27 mouse cellular contexts compared by ENCODE assay signal in genomic region chr6:92649063-92649462, GRCm38 (mm10). TPM values are rescaled to one million over a fixed set of nuclear protein-coding genes. Genes with fewer than 3 reads are reported as not detected.
A peak's percentile ranks its signal among the peaks of the same experiment; 100 is the strongest.
DNase-seq lines count a peak whose midpoint lies in the region; ATAC-seq and TF ChIP-seq lines count a peak whose summit lies in the region.
"Had no signal": no experiment of that assay in that cellular context is flagged by ENCODE, and none has a peak within 500 bp of the region (broad histone marks: within the 10 kb centered on the region; RNA-seq: fewer than 3 reads in every experiment).

No protein-coding gene starts in this region.

- H3K36me3 ChIP-seq in hindbrain, embryonic 12.5 days: no peaks in the 10 kb centered on the region
- no peaks in the 10 kb centered on the region for H3K36me3 ChIP-seq in hindbrain, embryonic 16.5 days (ENCODE audit: control insufficient read depth, insufficient read depth, low read length)
- no peaks in the 10 kb centered on the region for H3K36me3 ChIP-seq in midbrain, embryonic 15.5 days (replicated peaks)
- H3K36me3 ChIP-seq in midbrain, embryonic 14.5 days (ENCODE audit: control insufficient read depth, insufficient read depth, low read length): no peaks in the 10 kb centered on the region
- H3K36me3 ChIP-seq in embryonic facial prominence, embryonic 12.5 days: no peaks in the 10 kb centered on the region
- no peaks in the 10 kb centered on the region for H3K36me3 ChIP-seq in forebrain, postnatal 0 days (ENCODE audit: insufficient read depth)
- H3K36me3 ChIP-seq: forebrain, embryonic 10.5 days; forebrain, embryonic 15.5 days; hindbrain, embryonic 15.5 days; intestine, embryonic 15.5 days; limb, embryonic 12.5 days; liver, embryonic 15.5 days; neural tube, embryonic 12.5 days had no signal

- H3K4me3 ChIP-seq in hindbrain, embryonic 12.5 days: no peak overlapping the region
- H3K4me3 ChIP-seq in hindbrain, embryonic 16.5 days (ENCODE audit: low read length): no peak overlapping the region
- no peak overlapping the region for H3K4me3 ChIP-seq in midbrain, embryonic 15.5 days
- H3K4me3 ChIP-seq in midbrain, embryonic 14.5 days (replicated peaks; ENCODE audit: low read depth, low read length): no peak overlapping the region
- H3K4me3 ChIP-seq in embryonic facial prominence, embryonic 12.5 days: no peak overlapping the region
- no peak overlapping the region for H3K4me3 ChIP-seq in forebrain, postnatal 0 days (ENCODE audit: low read depth, low read length)
- H3K4me3 ChIP-seq: forebrain, embryonic 10.5 days; forebrain, embryonic 15.5 days; hindbrain, embryonic 15.5 days; intestine, embryonic 15.5 days; limb, embryonic 12.5 days; liver, embryonic 15.5 days; neural tube, embryonic 12.5 days had no signal

- no peak for TF ChIP-seq CTCF in forebrain, postnatal 0 days (IDR thresholded peaks at IDR 0.05; ENCODE audit: low read depth)

- H3K27me3 ChIP-seq in hindbrain, embryonic 12.5 days: no peaks in the 10 kb centered on the region
- no peaks in the 10 kb centered on the region for H3K27me3 ChIP-seq in hindbrain, embryonic 16.5 days (replicated peaks; ENCODE audit: control insufficient read depth, insufficient read depth, low read length)
- no peaks in the 10 kb centered on the region for H3K27me3 ChIP-seq in midbrain, embryonic 15.5 days (replicated peaks)
- no peaks in the 10 kb centered on the region for H3K27me3 ChIP-seq in midbrain, embryonic 14.5 days (ENCODE audit: control insufficient read depth, insufficient read depth, low read length)
- H3K27me3 ChIP-seq in embryonic facial prominence, embryonic 12.5 days: no peaks in the 10 kb centered on the region
- H3K27me3 ChIP-seq in forebrain, postnatal 0 days (ENCODE audit: insufficient read depth, low read length): no peaks in the 10 kb centered on the region
- H3K27me3 ChIP-seq: forebrain, embryonic 15.5 days; hindbrain, embryonic 15.5 days; intestine, embryonic 15.5 days; limb, embryonic 12.5 days; liver, embryonic 15.5 days; neural tube, embryonic 12.5 days had no signal

- H3K9ac ChIP-seq in hindbrain, embryonic 12.5 days: no peak overlapping the region
- H3K9ac ChIP-seq in hindbrain, embryonic 16.5 days (ENCODE audit: low read depth, low read length): no peak overlapping the region
- no peak overlapping the region for H3K9ac ChIP-seq in midbrain, embryonic 15.5 days
- H3K9ac ChIP-seq in midbrain, embryonic 14.5 days (replicated peaks; ENCODE audit: low read length): no peak overlapping the region
- no peak overlapping the region for H3K9ac ChIP-seq in embryonic facial prominence, embryonic 12.5 days
- H3K9ac ChIP-seq in forebrain, postnatal 0 days: no peak overlapping the region
- H3K9ac ChIP-seq: forebrain, embryonic 15.5 days; hindbrain, embryonic 15.5 days; intestine, embryonic 15.5 days; limb, embryonic 12.5 days; liver, embryonic 15.5 days; lung, embryonic 14.5 days; neural tube, embryonic 12.5 days had no signal

- no peak overlapping the region for H3K4me2 ChIP-seq in hindbrain, embryonic 12.5 days (replicated peaks)
- no peak overlapping the region for H3K4me2 ChIP-seq in hindbrain, embryonic 16.5 days (ENCODE audit: low read length)
- H3K4me2 ChIP-seq in midbrain, embryonic 15.5 days: no peak overlapping the region
- no peak overlapping the region for H3K4me2 ChIP-seq in midbrain, embryonic 14.5 days (ENCODE audit: low read length)
- no peak overlapping the region for H3K4me2 ChIP-seq in embryonic facial prominence, embryonic 12.5 days (replicated peaks)
- H3K4me2 ChIP-seq in forebrain, postnatal 0 days (ENCODE audit: low read depth): no peak overlapping the region
- H3K4me2 ChIP-seq: forebrain, embryonic 15.5 days; hindbrain, embryonic 15.5 days; intestine, embryonic 15.5 days; limb, embryonic 12.5 days; liver, embryonic 15.5 days; lung, embryonic 14.5 days; midbrain, embryonic 11.5 days; neural tube, embryonic 12.5 days had no signal

- no peak for ATAC-seq in hindbrain, embryonic 12.5 days (ENCODE audit: low FRiP score)
- ATAC-seq in hindbrain, embryonic 16.5 days: no peak
- no peak for ATAC-seq in midbrain, embryonic 15.5 days (replicated peaks)
- ATAC-seq in midbrain, embryonic 14.5 days (ENCODE audit: low FRiP score, low TSS enrichment): no peak
- ATAC-seq in embryonic facial prominence, embryonic 12.5 days (ENCODE audit: insufficient number of reproducible peaks, insufficient read depth, low FRiP score, low TSS enrichment): no peak
- no peak for ATAC-seq in forebrain, postnatal 0 days
- ATAC-seq: CD4-positive, CD25-positive, alpha-beta regulatory T cell, adult 4 months; forebrain, embryonic 15.5 days; intestine, embryonic 15.5 days had no signal

- peaks cover 11% of the 10 kb centered on the region for H3K4me1 ChIP-seq in hindbrain, embryonic 12.5 days
- H3K4me1 ChIP-seq in hindbrain, embryonic 16.5 days (ENCODE audit: control insufficient read depth, insufficient read depth, low read depth, low read length): no peaks in the 10 kb centered on the region
- no peaks in the 10 kb centered on the region for H3K4me1 ChIP-seq in midbrain, embryonic 15.5 days
- H3K4me1 ChIP-seq in midbrain, embryonic 14.5 days (ENCODE audit: control insufficient read depth, insufficient read depth, low read length): no peaks in the 10 kb centered on the region
- peaks cover 8% of the 10 kb centered on the region; the same call in 1 of the 2 replicates for H3K4me1 ChIP-seq in embryonic facial prominence, embryonic 12.5 days
- H3K4me1 ChIP-seq in forebrain, postnatal 0 days (ENCODE audit: insufficient read depth): no peaks in the 10 kb centered on the region
- H3K4me1 ChIP-seq: forebrain, embryonic 15.5 days; hindbrain, embryonic 15.5 days; intestine, embryonic 15.5 days; liver, embryonic 15.5 days; neural tube, embryonic 12.5 days had no signal

- peak overlapping the region; percentile 71 for H3K27ac ChIP-seq in hindbrain, embryonic 12.5 days
- no peak overlapping the region for H3K27ac ChIP-seq in hindbrain, embryonic 16.5 days (ENCODE audit: low read depth, low read length)
- H3K27ac ChIP-seq in midbrain, embryonic 15.5 days: 0 out of 2 replicates have a peak overlapping the region, but pooled peaks have one; percentile 29
- H3K27ac ChIP-seq in midbrain, embryonic 14.5 days (replicated peaks; ENCODE audit: low read depth, low read length): no peak overlapping the region
- 0 out of 2 replicates have a peak overlapping the region, but pooled peaks have one; percentile 46 for H3K27ac ChIP-seq in embryonic facial prominence, embryonic 12.5 days
- no peak overlapping the region for H3K27ac ChIP-seq in forebrain, postnatal 0 days (ENCODE audit: low read depth, low read length)
- H3K27ac ChIP-seq: forebrain, embryonic 10.5 days; forebrain, embryonic 15.5 days; hindbrain, embryonic 15.5 days; intestine, embryonic 15.5 days; kidney, postnatal 0 days; limb, embryonic 12.5 days; liver, embryonic 15.5 days; neural tube, embryonic 12.5 days had no signal

- WGBS in hindbrain, embryonic 12.5 days: 88% methylated on average over 1 of the region's 1 CpGs
- WGBS in hindbrain, embryonic 16.5 days: 52% methylated on average over 1 of the region's 1 CpGs
- 74% methylated on average over 1 of the region's 1 CpGs for WGBS in midbrain, embryonic 15.5 days
- WGBS in midbrain, embryonic 14.5 days: 76% methylated on average over 1 of the region's 1 CpGs
- 86% methylated on average over 1 of the region's 1 CpGs for WGBS in embryonic facial prominence, embryonic 12.5 days
- 74% methylated on average over 1 of the region's 1 CpGs for WGBS in forebrain, postnatal 0 days

- DNase-seq in midbrain, embryonic 14.5 days: no peak
- DNase-seq in forebrain, postnatal 0 days: no peak
- DNase-seq in yolk sac, embryonic 10.5 days (ENCODE audit: low spot score): no peak
- DNase-seq: adrenal gland, postnatal 14 days; cerebellum, adult 18-20 months; cerebellum, postnatal 10 days; gastrocnemius, postnatal 10 days; heart, postnatal 14 days; kidney, adult 2 months; kidney, postnatal 4 days; lung, embryonic 14.5 days; lung, postnatal 14 days had no signal

- no peaks in the 10 kb centered on the region for H3K9me3 ChIP-seq in hindbrain, embryonic 12.5 days (replicated peaks)
- no peaks in the 10 kb centered on the region for H3K9me3 ChIP-seq in hindbrain, embryonic 16.5 days (ENCODE audit: control insufficient read depth, low read length)
- no peaks in the 10 kb centered on the region for H3K9me3 ChIP-seq in midbrain, embryonic 15.5 days
- H3K9me3 ChIP-seq in midbrain, embryonic 14.5 days (ENCODE audit: control insufficient read depth, low read length): no peaks in the 10 kb centered on the region
- H3K9me3 ChIP-seq in embryonic facial prominence, embryonic 12.5 days: no peaks in the 10 kb centered on the region
- H3K9me3 ChIP-seq in forebrain, postnatal 0 days (ENCODE audit: low read length): no peaks in the 10 kb centered on the region
- H3K9me3 ChIP-seq: forebrain, embryonic 10.5 days; forebrain, embryonic 15.5 days; hindbrain, embryonic 15.5 days; intestine, embryonic 15.5 days; limb, embryonic 12.5 days; liver, embryonic 15.5 days; neural tube, embryonic 12.5 days had no signal

RNA-seq across cellular contexts. Expression of gene Prickle2, which starts 56.9 kb away (rescaled TPM):
- polyA plus RNA-seq in hindbrain, embryonic 12.5 days (2016; fragmentation: Nextera tagmentation; extraction: Ambion mirVana): 13.9 and 16.6 TPM in 2 replicates
- 13.6 and 16.3 TPM in 2 replicates for polyA plus RNA-seq in hindbrain, embryonic 16.5 days (2015; fragmentation: Nextera tagmentation; extraction: Ambion mirVana)
- polyA plus RNA-seq in midbrain, embryonic 15.5 days (2015; fragmentation: Nextera tagmentation; extraction: Ambion mirVana): 15.4 and 17.0 TPM in 2 replicates
- polyA plus RNA-seq in midbrain, embryonic 14.5 days (2014; fragmentation: Nextera tagmentation; extraction: Ambion mirVana): 14.9 and 18.0 TPM in 2 replicates
- polyA plus RNA-seq in embryonic facial prominence, embryonic 12.5 days (2016; fragmentation: Nextera tagmentation; extraction: Ambion mirVana): 7.5 and 8.0 TPM in 2 replicates
- total RNA-seq in forebrain, postnatal 0 days (2014; rRNA removed): 28.0 and 29.4 TPM in 2 replicates
- polyA plus RNA-seq in forebrain, postnatal 0 days (2015; fragmentation: Nextera tagmentation; extraction: Ambion mirVana): 6.2 and 8.4 TPM in 2 replicates
- total RNA-seq: common myeloid progenitor, adult 5-6 weeks had no signal

Comparison
In these comparisons a context has a peak if more than half of its experiments do, and no peak if none do; other contexts are left out.
1. H3K27ac ChIP-seq: peak in hindbrain, embryonic 12.5 days (single experiment), midbrain, embryonic 15.5 days (single experiment) and embryonic facial prominence, embryonic 12.5 days (single experiment); none in hindbrain, embryonic 16.5 days (single experiment), midbrain, embryonic 14.5 days (single experiment) and forebrain, postnatal 0 days (single experiment).